Mouse (Mus musculus) stomach, postnatal 0 days (tissue): ENCODE data around the gene Pde1b. TPM values are rescaled to one million over a fixed set of nuclear protein-coding genes. Genes with fewer than 3 reads are reported as not detected.

Experiments
- ATAC-seq: fragments of 200-750 bp; cut with Nextera tagmentation; 2 replicates; pipeline ENCODE4 v1.8.0; 2017; ENCODE audit not compliant: low FRiP score, low TSS enrichment
- DNase-seq: peaks from one replicate; pipeline ENCODE4 v3.0.0-alpha.2; 2016; ENCODE audit warnings: low spot score
- H3K27ac ChIP-seq: fragments of 300-500 bp; sonication (generic); replicated peaks from 2 replicates; pipeline ENCODE4 v1.5.1; 2014; ENCODE audit warnings: mild to moderate bottlenecking, control low read depth
- H3K27me3 ChIP-seq: fragments of 300-500 bp; sonication (generic); 2 replicates; pipeline ENCODE4 v1.6.1; 2014; ENCODE audit warnings: low read length; ENCODE audit not compliant: control insufficient read depth, insufficient read depth
- H3K36me3 ChIP-seq: fragments of 300-500 bp; sonication (generic); 2 replicates; pipeline ENCODE4 v1.6.1; 2014; ENCODE audit warnings: low read length, mixed read lengths; ENCODE audit not compliant: control insufficient read depth, insufficient read depth
- H3K4me1 ChIP-seq: fragments of 300-500 bp; sonication (generic); replicated peaks from 2 replicates; pipeline ENCODE4 v1.6.1; 2014; ENCODE audit warnings: antibody characterized with exemption; ENCODE audit not compliant: control insufficient read depth, insufficient read depth
- H3K4me2 ChIP-seq: fragments of 300-500 bp; sonication (generic); replicated peaks from 2 replicates; pipeline ENCODE4 v1.6.1; 2014; ENCODE audit warnings: low read depth, mild to moderate bottlenecking, control low read depth, moderate library complexity
- H3K4me3 ChIP-seq: fragments of 300-500 bp; sonication (generic); 2 replicates; pipeline ENCODE4 v1.5.1; 2014; ENCODE audit warnings: low read depth, low read length, control low read depth
- H3K9ac ChIP-seq: fragments of 300-500 bp; sonication (generic); 2 replicates; pipeline ENCODE4 v1.6.1; 2014; ENCODE audit warnings: mild to moderate bottlenecking, low read length, control low read depth, mixed read lengths
- H3K9me3 ChIP-seq: fragments of 300-500 bp; sonication (generic); 2 replicates; pipeline ENCODE4 v1.6.1; 2016; ENCODE audit warnings: low read length; ENCODE audit not compliant: control insufficient read depth
- CTCF ChIP-seq: IDR thresholded peaks from 2 replicates; pipeline ENCODE4 v1.5.1; 2016; ENCODE audit warnings: antibody characterized with exemption, low read depth, mild to moderate bottlenecking, moderate library complexity
- EP300 ChIP-seq: optimal IDR thresholded peaks from 2 replicates; pipeline ENCODE3; 2016; ENCODE audit warnings: antibody characterized with exemption
- WGBS: fragments of 180-500 bp; shearing (Covaris S2); extraction: QIAGEN DNeasy Blood & Tissue Kit; methylation state at CpG from one replicate; pipeline ENCODE4 v1.1.7; 2014; 5-methylcytosine and 5-hydroxymethylcytosine counted together
- polyA plus RNA-seq: library from polyadenylated mRNA; unstranded; fragments of >200 nt; fragmentation: Nextera tagmentation; extraction: Ambion mirVana; gene quantifications from 2 replicates; pipeline ENCODE4 v1.2.1, GENCODE M21; 2015

The Pde1b gene
- polyA plus RNA-seq, 1 experiment from 2014 or later, result 5.0 TPM

GRCm38 (mm10) chr15:103500723-103501122 lies 2.1 kb upstream of the Pde1b start:
- no peak for DNase-seq
- Histone ChIP-seq H3K36me3 (no peaks in the 10 kb centered on the region), H3K27ac (no peak overlapping the region), H3K4me1 (no peaks in the 10 kb centered on the region), H3K9me3 (no peaks in the 10 kb centered on the region), H3K9ac (no peak overlapping the region), H3K27me3 (no peaks in the 10 kb centered on the region), H3K4me2 (no peak overlapping the region), H3K4me3 (no peak overlapping the region)
- 91% methylated on average over 1 of the region's 1 CpGs for WGBS
- TF ChIP-seq EP300, result no peak
- no peak for TF ChIP-seq CTCF
- ATAC-seq, result no peak

- no peaks in the 10 kb centered on the region for H3K4me1 ChIP-seq
- no peak for TF ChIP-seq CTCF
- TF ChIP-seq EP300, result no peak
- 42% methylated on average over 2 of the region's 2 CpGs for WGBS
- H3K27me3 ChIP-seq, result no peaks in the 10 kb centered on the region
- no peak overlapping the region for H3K9ac ChIP-seq
- no peaks in the 10 kb centered on the region for H3K9me3 ChIP-seq
- H3K4me2 ChIP-seq, result no peak overlapping the region
- no peak overlapping the region for H3K27ac ChIP-seq
- no peaks in the 10 kb centered on the region for H3K36me3 ChIP-seq
- no peak overlapping the region for H3K4me3 ChIP-seq
- DNase-seq (no peak), ATAC-seq (no peak)
These were observed 1.6 kb upstream of the Pde1b start for GRCm38 (mm10) chr15:103501186-103501585.

GRCm38 (mm10) chr15:103503251-103503600 lies 392 bp downstream of the Pde1b start:
- 3% methylated on average over 12 of the region's 15 CpGs for WGBS

GRCm38 (mm10) chr15:103503660-103504059 lies 826 bp downstream of the Pde1b start:
- Histone ChIP-seq H3K36me3 (no peaks in the 10 kb centered on the region), H3K4me2 (peak overlapping the region; percentile 89), H3K9ac (0 out of 2 replicates have a peak overlapping the region, but pooled peaks have one; percentile 64), H3K27me3 (no peaks in the 10 kb centered on the region), H3K9me3 (no peaks in the 10 kb centered on the region), H3K4me1 (no peaks in the 10 kb centered on the region), H3K4me3 (peak overlapping the region; percentile 55), H3K27ac (no peak overlapping the region)
- TF ChIP-seq EP300 (no peak), CTCF (no peak)
- 51% methylated on average over 12 of the region's 12 CpGs for WGBS
- DNase-seq (no peak), ATAC-seq (no peak)

More at GRCm38 (mm10) chr15:103503251-103503600, 392 bp downstream of the Pde1b start:
- DNase-seq (no peak), ATAC-seq (no peak)
- Histone ChIP-seq H3K27me3 (no peaks in the 10 kb centered on the region), H3K9ac (peak overlapping the region; percentile 64), H3K4me1 (no peaks in the 10 kb centered on the region), H3K4me3 (peak overlapping the region; percentile 55), H3K4me2 (peak overlapping the region; percentile 89), H3K9me3 (no peaks in the 10 kb centered on the region), H3K27ac (no peak overlapping the region; the same call in 1 of the 2 replicates), H3K36me3 (no peaks in the 10 kb centered on the region)
- TF ChIP-seq EP300, result no peak
- TF ChIP-seq CTCF, result no peak

- no peak overlapping the region for H3K27ac ChIP-seq
- DNase-seq (no peak), ATAC-seq (no peak)
- no peaks in the 10 kb centered on the region for H3K9me3 ChIP-seq
- no peak overlapping the region for H3K9ac ChIP-seq
- no peak for TF ChIP-seq CTCF
- TF ChIP-seq EP300, result no peak
- H3K4me1 ChIP-seq, result no peaks in the 10 kb centered on the region; the same call in 1 of the 2 replicates
- no peaks in the 10 kb centered on the region for H3K36me3 ChIP-seq
- 52% methylated on average over 3 of the region's 3 CpGs for WGBS
- no peaks in the 10 kb centered on the region for H3K27me3 ChIP-seq
- no peak overlapping the region for H3K4me3 ChIP-seq
- no peak overlapping the region for H3K4me2 ChIP-seq
These were observed 6.5 kb downstream of the Pde1b start for GRCm38 (mm10) chr15:103509317-103509716.

DNA sequence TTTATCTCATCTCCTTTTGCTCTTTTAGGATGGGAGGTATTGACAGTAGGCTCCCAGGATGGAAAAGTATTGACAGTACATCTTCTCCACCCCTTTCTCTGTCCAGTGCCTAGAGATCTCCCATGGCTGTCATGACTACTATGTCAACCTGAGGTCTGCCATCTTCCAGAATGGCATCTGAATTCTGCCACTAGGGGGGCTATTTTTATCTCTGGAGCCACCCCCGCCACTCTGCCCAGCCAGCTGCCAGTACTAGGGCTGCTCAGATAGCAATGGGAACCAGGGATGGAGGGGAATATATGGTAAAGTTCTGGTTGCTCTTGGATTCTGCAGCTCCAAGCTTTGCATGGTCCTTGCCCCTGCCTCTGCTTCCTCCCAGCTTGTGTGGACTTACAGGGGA lies 8.8 kb downstream of the Pde1b start:
- TF ChIP-seq EP300, result no peak
- TF ChIP-seq CTCF, result no peak
- H3K27ac ChIP-seq, result no peak overlapping the region
- no peaks in the 10 kb centered on the region for H3K36me3 ChIP-seq
- no peak overlapping the region for H3K4me2 ChIP-seq
- DNase-seq, result no peak
- H3K4me3 ChIP-seq, result no peak overlapping the region
- H3K9me3 ChIP-seq, result no peaks in the 10 kb centered on the region
- 69% methylated on average over 1 of the region's 1 CpGs for WGBS
- ATAC-seq, result no peak
- no peaks in the 10 kb centered on the region for H3K27me3 ChIP-seq
- H3K9ac ChIP-seq, result no peak overlapping the region
- H3K4me1 ChIP-seq, result no peaks in the 10 kb centered on the region; the same call in 1 of the 2 replicates
